Mouse (Mus musculus): ENCODE measurements at regions not wholly inside any gene's neighbourhood (a gene's known extent, or its start where the extent isn't known, plus 50 kb on each side); places are given as distances from the start of the nearest gene placed in this dataset.

- TF ChIP-seq POLR2A (IDR thresholded peaks at IDR 0.05; ENCODE audit: extremely low read depth, insufficient read depth, low read length) (no peak), CTCF (IDR thresholded peaks at IDR 0.05; ENCODE audit: extremely low read depth, insufficient read depth, low read length) (no peak)
Observed at GRCm38 (mm10) chr14:59052421-59052820, 90.3 kb downstream of the 1700129C05Rik start.
